Mouse (Mus musculus) liver, embryonic 14.5 days (tissue): ENCODE results near the gene Hmcn2. TPM values are rescaled to one million over a fixed set of nuclear protein-coding genes. Genes with fewer than 3 reads are reported as not detected.

Experiments used
- ATAC-seq: fragments of 200-750 bp; cut with Nextera tagmentation; 2 replicates; pipeline ENCODE4 v1.8.0; 2017; ENCODE audit warnings: moderate number of reproducible peaks, mild to moderate bottlenecking, moderate library complexity; ENCODE audit not compliant: insufficient read depth
- DNase-seq, 3 experiments: peaks; one replicate each; pipeline ENCODE4 v3.0.0-alpha.2; 2012 to 2013; ENCODE audit warnings: low read depth in 3 of 3, low spot score in 3 of 3
- H3K27ac ChIP-seq: fragments of 300-500 bp; sonication (generic); 2 replicates; pipeline ENCODE4 v1.5.1; 2014; ENCODE audit warnings: moderate library complexity, mild to moderate bottlenecking, control low read depth, inconsistent platforms
- H3K27me3 ChIP-seq: fragments of 300-500 bp; sonication (generic); 2 replicates; pipeline ENCODE4 v1.6.1; 2014; ENCODE audit warnings: mild to moderate bottlenecking, low read length, moderate library complexity; ENCODE audit not compliant: control insufficient read depth, insufficient read depth
- H3K36me3 ChIP-seq: fragments of 300-500 bp; sonication (generic); replicated peaks from 2 replicates; pipeline ENCODE4 v1.6.1; 2014; ENCODE audit warnings: low read depth; ENCODE audit not compliant: control insufficient read depth, insufficient read depth
- H3K4me1 ChIP-seq, 2 experiments: fragments of 200-500 bp in 1 of 2; fragments of 300-500 bp in 1 of 2; sonication (generic) in 1 of 2; replicated peaks; 2 replicates each; pipeline ENCODE4 v1.6.1; 2012 to 2014; ENCODE audit warnings: antibody characterized with exemption in 1 of 2, inconsistent platforms in 1 of 2, low read length in 1 of 2; ENCODE audit not compliant: control insufficient read depth in 2 of 2, insufficient read depth in 2 of 2
- H3K4me2 ChIP-seq: fragments of 300-500 bp; sonication (generic); 2 replicates; pipeline ENCODE4 v1.6.1; 2014; ENCODE audit warnings: low read depth, mild to moderate bottlenecking, control low read depth, moderate library complexity
- H3K4me3 ChIP-seq, 2 experiments: fragments of 200-500 bp in 1 of 2; fragments of 300-500 bp in 1 of 2; sonication (generic) in 1 of 2; 2 replicates each; pipeline ENCODE4 v1.5.1; 2012 to 2014; ENCODE audit warnings: low read depth in 2 of 2, low read length in 2 of 2, mild to moderate bottlenecking in 2 of 2, control low read depth in 1 of 2, inconsistent platforms in 1 of 2, moderate library complexity in 1 of 2; ENCODE audit not compliant: insufficient read depth in 1 of 2
- H3K9ac ChIP-seq: fragments of 300-500 bp; sonication (generic); replicated peaks from 2 replicates; pipeline ENCODE4 v1.6.1; 2014; ENCODE audit warnings: mild to moderate bottlenecking, control low read depth, moderate library complexity
- H3K9me3 ChIP-seq: fragments of 300-500 bp; sonication (generic); 2 replicates; pipeline ENCODE4 v1.6.1; 2016; ENCODE audit warnings: low read length, mixed read lengths; ENCODE audit not compliant: control insufficient read depth
- CTCF ChIP-seq: IDR thresholded peaks from 2 replicates; pipeline ENCODE4 v1.5.1; 2016; ENCODE audit warnings: antibody characterized with exemption, low read depth, control low read depth
- EP300 ChIP-seq: IDR thresholded peaks from 2 replicates; pipeline ENCODE4 v1.6.1; 2016; ENCODE audit warnings: antibody characterized with exemption, low read depth
- WGBS: fragments of 180-500 bp; shearing (Covaris S2); extraction: QIAGEN DNeasy Blood & Tissue Kit; methylation state at CpG from one replicate; pipeline ENCODE4 v1.1.7; 2014; ENCODE audit not compliant: insufficient replicate concordance; 5-methylcytosine and 5-hydroxymethylcytosine counted together
- polyA plus RNA-seq, 2 experiments: library from polyadenylated mRNA; depleted of rRNA in 1 of 2; stranded (reverse) in 1 of 2; unstranded in 1 of 2; fragments of >200 nt; fragmentation: Nextera tagmentation in 1 of 2; extraction: Ambion mirVana in 1 of 2; gene quantifications; 2 replicates each; pipeline versions ENCODE4 v1.2.1 to v1.2.3; 2012 to 2014

Gene Hmcn2
- polyA plus RNA-seq, 2 experiments: 0.10 to 0.27 TPM

- no peaks in the 10 kb centered on the region; a peak in 2 of 4 replicates for H3K4me1 ChIP-seq
- 71% methylated on average over 5 of the region's 5 CpGs for WGBS
- ATAC-seq: no peak
- H3K9ac ChIP-seq: no peak overlapping the region
- H3K4me2 ChIP-seq: no peak overlapping the region
- no peaks in the 10 kb centered on the region for H3K27me3 ChIP-seq
- H3K27ac ChIP-seq: no peak overlapping the region
- no peaks in the 10 kb centered on the region for H3K9me3 ChIP-seq
- TF ChIP-seq EP300 (no peak), CTCF (no peak)
- no peaks in the 10 kb centered on the region for H3K36me3 ChIP-seq
- no peak for DNase-seq
- no peak overlapping the region for H3K4me3 ChIP-seq
Observed at GRCm38 (mm10) chr2:31474686-31475085, 160.5 kb downstream of the Hmcn2 start.

- TF ChIP-seq EP300: no peak
- no peak for TF ChIP-seq CTCF
- Histone ChIP-seq H3K27me3 (no peaks in the 10 kb centered on the region), H3K27ac (no peak overlapping the region), H3K4me1 (no peaks in the 10 kb centered on the region; a peak in 1 of 4 replicates), H3K4me3 (no peak overlapping the region), H3K9ac (no peak overlapping the region), H3K36me3 (no peaks in the 10 kb centered on the region), H3K4me2 (no peak overlapping the region), H3K9me3 (no peaks in the 10 kb centered on the region)
- ATAC-seq (no peak), DNase-seq (no peak)
- 64% methylated on average over 10 of the region's 10 CpGs for WGBS
Observed at GRCm38 (mm10) chr2:31476107-31476820, 162.0 kb downstream of the Hmcn2 start.

- H3K4me1 ChIP-seq: no peaks in the 10 kb centered on the region; a peak in 1 of 4 replicates
- no peak overlapping the region for H3K9ac ChIP-seq
- 70% methylated on average over 12 of the region's 12 CpGs for WGBS
- ATAC-seq (no peak), DNase-seq (no peak)
- H3K4me3 ChIP-seq: no peak overlapping the region
- H3K27me3 ChIP-seq: no peaks in the 10 kb centered on the region
- H3K4me2 ChIP-seq: no peak overlapping the region
- TF ChIP-seq CTCF (no peak), EP300 (no peak)
- H3K9me3 ChIP-seq: no peaks in the 10 kb centered on the region
- no peak overlapping the region for H3K27ac ChIP-seq
- no peaks in the 10 kb centered on the region for H3K36me3 ChIP-seq
Observed at GRCm38 (mm10) chr2:31477234-31478161, 163.3 kb downstream of the Hmcn2 start.

- Histone ChIP-seq H3K4me2 (no peak overlapping the region), H3K27ac (no peak overlapping the region), H3K27me3 (no peaks in the 10 kb centered on the region), H3K9me3 (no peaks in the 10 kb centered on the region), H3K4me1 (no peaks in the 10 kb centered on the region), H3K4me3 (no peak overlapping the region), H3K36me3 (no peaks in the 10 kb centered on the region), H3K9ac (no peak overlapping the region)
- no peak for ATAC-seq
- TF ChIP-seq EP300 (no peak), CTCF (peak; percentile 95)
- peak; percentile 56 to 66 (median 60) for DNase-seq
- WGBS: 32% methylated on average over 8 of the region's 8 CpGs
Observed at GRCm38 (mm10) chr2:31482914-31483575, 168.8 kb downstream of the Hmcn2 start.

GRCm38 (mm10) chr2:31484187-31484586 lies 170.0 kb downstream of the Hmcn2 start:
- Histone ChIP-seq H3K4me3 (no peak overlapping the region), H3K9me3 (no peaks in the 10 kb centered on the region), H3K4me1 (no peaks in the 10 kb centered on the region), H3K4me2 (no peak overlapping the region), H3K27ac (no peak overlapping the region), H3K27me3 (no peaks in the 10 kb centered on the region), H3K9ac (no peak overlapping the region), H3K36me3 (no peaks in the 10 kb centered on the region)
- DNase-seq (no peak), ATAC-seq (no peak)
- 41% methylated on average over 5 of the region's 5 CpGs for WGBS
- TF ChIP-seq EP300 (no peak), CTCF (peak; percentile 88)
